Mouse (Mus musculus): ENCODE measurements around the gene Gm20696. TPM values are rescaled to one million over a fixed set of nuclear protein-coding genes. Genes with fewer than 3 reads are reported as not detected.

Gm20696 gene
- polyA plus RNA-seq, 1 experiment from 2014 or later: 2.3 TPM

Small RNA genes within 50 kb of the gene (microRNA-seq; reads per million reads assigned to microRNA genes)
- gene Gm22328: not detected

Other genes starting within 250 kb of the Gm20696 start
- gene Foxp1, start 144.1 kb downstream of the Gm20696 start, polyA plus RNA-seq (2015; fragmentation: Nextera tagmentation; extraction: Ambion mirVana): 59.0 and 67.8 TPM in 2 replicates
- 12.7 and 12.8 TPM in 2 replicates for gene Eif4e3, start within 50 bp of the Gm20696 start, polyA plus RNA-seq (2015; fragmentation: Nextera tagmentation; extraction: Ambion mirVana)
- 0.59 and 0.90 TPM in 2 replicates for gene Gpr27, start 25.9 kb upstream of the Gm20696 start, polyA plus RNA-seq (2015; fragmentation: Nextera tagmentation; extraction: Ambion mirVana)
- gene Prok2, start 59.6 kb upstream of the Gm20696 start, polyA plus RNA-seq (2015; fragmentation: Nextera tagmentation; extraction: Ambion mirVana): not detected in 2 replicates

Data from heart, embryonic 16.5 days (tissue).